Mouse (Mus musculus) urinary bladder, adult 2 months (tissue): ENCODE results near the gene Adgrg3. TPM values are rescaled to one million over a fixed set of nuclear protein-coding genes. Genes with fewer than 3 reads are reported as not detected.
A peak's percentile ranks its signal among the peaks of the same experiment; 100 is the strongest.
"Not testable (repeated sequence)": the region's sequence is repeated elsewhere in the genome, so short reads cannot be mapped to it uniquely, and the experiment has no call there.

Experiments used
- DNase-seq: peaks from one replicate; pipeline ENCODE4 v3.0.0; 2022; ENCODE audit warnings: low spot score
- polyA plus RNA-seq: library from polyadenylated mRNA; depleted of rRNA; stranded (reverse); fragments of >200 nt; gene quantifications from 2 replicates; pipeline ENCODE4 v1.2.3, GENCODE M21; 2012

The Adgrg3 gene
- polyA plus RNA-seq, 1 experiment = 6.3 TPM

DNA sequence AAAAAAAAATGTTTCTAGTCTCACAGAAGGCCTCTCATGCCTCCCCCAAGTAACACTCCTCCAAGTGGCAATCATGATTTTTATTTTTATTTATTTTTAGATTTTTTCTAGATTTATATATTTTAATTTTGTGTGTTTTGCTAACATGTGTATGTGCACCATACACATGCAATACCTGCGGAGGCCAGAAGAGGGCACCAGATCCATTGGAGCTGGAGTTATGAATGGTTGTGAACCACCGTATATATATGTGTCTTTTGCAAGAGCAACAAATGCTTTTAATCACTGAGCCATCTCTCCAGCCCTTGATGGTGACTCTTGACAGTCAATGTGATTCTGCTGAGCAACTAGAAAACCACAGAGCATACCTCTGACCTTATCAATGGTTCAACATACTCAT lies 7.9 kb downstream of the Adgrg3 start:
- DNase-seq = no peak

DNA sequence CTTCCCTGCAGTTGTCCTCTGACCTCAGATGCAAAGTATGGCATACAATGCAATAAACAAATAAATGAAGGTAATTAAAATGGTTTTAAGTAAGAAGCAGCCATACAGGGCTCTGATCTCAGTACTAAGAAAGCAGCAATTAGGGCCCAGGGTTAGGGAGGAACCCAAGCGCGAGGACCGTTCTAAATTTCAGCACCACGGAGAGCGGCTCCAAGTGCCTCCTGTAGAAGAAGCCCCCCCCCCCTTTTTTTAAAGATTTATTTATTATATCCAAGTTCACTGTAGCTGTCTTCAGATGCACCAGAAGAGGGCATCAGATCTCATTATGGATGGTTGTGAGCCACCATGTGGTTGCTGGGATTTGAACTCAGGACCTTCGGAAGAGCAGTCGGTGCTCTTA lies 10.9 kb downstream of the Adgrg3 start:
- DNase-seq = not testable (repeated sequence)

DNA sequence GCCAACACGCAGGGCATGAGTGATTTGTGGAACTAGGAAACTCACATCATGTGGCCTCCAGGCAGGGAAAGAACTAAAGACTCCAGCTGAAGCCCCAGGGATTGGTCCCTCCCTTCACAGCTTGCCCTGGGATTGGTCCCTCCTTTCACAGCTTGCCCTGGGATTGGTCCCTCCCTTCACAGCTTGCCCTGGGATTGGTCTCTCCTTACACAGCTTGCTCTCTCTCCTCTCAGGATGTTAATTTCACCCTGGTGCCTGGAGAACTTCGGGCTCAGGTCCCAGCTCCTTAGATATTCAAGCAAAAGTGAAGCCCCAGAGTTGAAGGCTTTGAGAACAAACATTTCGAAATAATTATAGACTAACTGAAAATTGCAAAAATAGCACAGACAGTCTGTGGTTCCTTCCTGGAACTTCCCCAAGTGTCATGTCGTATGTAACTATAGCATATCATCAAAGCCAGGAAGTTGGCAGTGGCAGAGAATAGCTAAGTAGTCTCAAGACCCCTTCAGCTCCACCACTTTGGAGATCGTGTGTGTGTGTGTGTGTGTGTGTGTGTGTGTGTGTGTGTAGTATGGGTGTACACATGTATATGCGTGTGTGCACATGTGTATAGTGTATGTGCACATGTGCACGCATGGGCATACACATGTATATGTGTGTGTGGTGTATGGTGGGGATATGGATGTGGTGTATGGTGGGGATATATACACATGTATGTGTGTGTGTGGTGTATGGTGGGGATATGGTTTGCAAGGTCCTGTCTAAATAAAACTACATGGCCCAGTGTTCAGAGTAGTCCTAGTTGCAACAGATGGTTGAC lies 19.8 kb downstream of the Adgrg3 start:
- no peak for DNase-seq

DNA sequence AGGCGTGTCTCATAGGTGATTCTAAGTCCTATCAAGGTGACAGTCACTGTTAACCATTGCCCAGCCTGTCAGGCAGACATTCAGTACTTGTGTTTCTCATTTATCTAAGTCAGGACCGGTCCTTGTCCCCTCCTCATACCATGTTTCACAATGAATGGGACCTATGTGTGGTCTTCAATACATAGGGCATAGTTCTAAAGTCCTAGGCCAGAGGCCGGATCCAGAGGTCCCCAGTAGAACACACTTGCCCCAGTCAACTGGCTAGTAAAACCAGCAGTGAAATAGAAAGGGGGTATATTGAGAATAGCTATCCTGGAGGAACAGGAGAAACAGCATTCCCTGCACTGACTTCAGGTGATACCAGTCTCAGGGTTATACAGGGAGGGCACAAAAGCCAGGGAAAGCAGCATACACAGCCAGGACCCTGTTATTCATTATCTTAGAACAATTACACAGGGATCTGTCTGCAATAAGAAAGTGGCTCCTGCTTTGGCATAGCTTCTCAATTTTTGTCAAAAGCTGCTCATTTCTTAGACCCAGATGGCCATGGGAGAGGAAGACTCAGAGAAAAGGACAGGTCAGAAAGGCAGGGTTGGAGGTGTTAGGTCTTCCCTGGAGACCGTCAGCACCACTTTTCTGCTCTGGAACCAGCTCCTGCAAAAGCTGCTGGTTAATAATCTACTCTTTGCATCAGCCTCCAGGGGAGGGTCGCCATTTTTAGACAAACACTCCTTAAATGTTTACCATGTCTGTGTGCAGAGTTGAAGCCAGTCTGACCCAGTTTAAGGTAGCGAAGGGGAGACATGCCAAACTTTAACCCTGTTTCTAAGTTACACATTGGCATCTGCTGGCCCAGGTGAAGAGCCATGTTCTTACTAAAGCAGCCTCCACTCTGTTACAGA lies 24.6 kb downstream of the Adgrg3 start:
- DNase-seq = no peak

DNA sequence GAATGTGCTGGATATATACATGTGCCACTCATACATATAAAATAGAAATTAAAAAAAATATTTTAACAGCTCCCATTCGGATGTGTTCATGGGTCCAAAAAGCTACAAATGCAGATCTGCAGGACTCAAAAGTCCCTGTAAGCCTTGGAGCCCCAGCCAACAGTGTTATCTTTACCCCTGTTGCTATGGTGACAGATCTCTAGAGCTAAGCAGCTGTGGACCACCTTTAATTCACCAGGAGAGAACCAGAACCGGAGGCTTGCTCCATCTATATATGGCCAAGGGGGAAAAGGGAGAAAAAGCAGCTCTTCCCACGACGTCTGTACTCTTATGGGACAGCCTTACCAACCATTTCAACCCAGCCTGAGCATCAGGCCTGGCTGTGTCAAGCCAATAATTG lies 27.3 kb downstream of the Adgrg3 start:
- DNase-seq = no peak

DNA sequence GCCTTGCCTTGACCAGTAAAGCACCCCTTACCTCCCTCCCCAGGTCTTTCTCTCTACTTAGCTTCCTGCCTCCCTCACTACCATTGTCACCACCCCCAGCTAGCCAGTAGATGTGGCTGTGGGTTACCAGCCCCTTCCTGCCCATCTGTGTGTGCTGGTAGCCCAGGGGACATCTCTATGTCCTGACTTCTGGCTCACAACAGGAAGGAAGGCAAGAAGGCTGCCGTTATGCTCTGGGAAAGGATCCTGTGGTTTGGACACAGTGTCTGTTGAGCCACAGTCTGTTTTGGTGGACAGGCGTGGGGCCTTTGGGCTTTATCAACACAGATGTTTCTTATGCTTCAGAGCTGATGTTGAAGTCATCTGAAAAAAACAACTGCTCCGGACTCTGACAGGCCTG lies 29.5 kb downstream of the Adgrg3 start:
- no peak for DNase-seq

DNA sequence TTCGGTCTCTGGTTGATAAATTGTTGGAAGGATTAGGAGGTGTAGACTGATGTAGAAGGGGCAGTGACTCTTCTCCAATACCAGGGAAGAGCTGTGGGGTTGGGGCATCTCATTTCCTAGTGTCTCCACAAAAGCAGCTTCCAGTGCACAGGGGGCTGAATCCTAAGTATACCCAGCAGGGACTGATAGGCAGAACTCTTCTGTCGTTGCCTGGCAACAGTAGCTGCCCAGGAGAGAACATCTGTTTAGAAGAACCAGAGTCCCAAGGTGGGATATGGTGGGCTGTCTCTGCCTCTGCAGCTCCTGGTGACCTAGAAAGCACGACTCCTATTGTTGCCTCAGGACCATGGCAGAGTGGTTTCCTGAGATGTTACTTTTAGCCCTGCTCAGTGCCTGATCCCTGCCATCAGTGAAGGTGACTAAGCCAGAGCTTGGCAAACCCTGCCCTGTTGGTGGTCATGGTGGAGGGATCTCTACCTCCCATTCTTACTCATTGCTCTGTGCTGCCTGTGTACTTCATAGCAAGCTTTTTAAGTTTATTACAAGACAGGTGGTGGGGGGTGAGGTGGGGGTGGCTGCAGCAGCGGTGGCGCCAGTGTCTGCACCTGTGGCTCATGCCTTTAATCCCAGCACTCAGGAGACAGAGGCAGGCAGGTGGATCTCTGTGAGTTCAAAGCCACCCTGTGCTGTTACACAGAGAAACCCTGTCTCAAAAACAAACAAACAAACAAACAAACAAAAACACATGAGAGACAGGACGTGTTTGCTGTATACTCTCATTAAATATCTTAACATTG lies 30.6 kb downstream of the Adgrg3 start:
- DNase-seq = no peak

DNA sequence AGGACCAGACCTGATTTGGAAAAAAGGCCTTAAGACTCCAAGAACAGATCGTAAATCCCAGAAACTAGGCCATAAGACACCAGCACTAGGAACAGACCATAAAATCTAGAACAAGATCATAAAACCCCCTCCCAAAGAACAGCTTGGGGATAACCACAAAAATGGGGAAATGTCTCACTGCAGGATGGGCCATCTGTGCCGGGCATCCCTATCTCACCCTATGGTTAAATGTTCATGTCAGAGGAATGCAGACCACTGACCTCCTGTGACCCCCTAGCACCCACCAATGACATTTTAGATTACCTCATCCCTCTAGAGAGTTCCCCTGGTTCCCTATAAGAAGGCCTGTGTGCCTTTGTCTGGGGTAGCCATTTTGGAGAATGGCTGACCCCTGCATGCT lies 32.1 kb downstream of the Adgrg3 start:
- DNase-seq = no peak

DNA sequence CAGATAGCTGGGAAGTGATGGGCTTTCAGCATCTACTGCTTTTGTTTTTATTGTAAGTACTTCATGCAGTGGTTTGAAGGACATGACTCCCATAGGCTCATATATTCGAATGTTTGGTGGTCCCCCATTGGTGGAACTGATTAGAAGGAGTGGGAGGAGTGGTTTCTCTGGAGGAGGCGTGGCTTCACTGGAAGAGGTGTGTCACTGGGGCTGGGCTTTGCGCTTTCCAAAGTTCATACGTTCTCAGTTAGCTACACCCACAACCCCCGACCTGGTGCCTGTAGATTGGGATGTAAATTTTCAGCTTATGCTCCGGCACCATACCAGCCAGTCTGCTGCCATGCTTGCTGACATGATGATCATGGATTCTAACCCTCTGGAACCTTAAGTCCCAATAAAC lies 36.9 kb downstream of the Adgrg3 start:
- DNase-seq = no peak

DNA sequence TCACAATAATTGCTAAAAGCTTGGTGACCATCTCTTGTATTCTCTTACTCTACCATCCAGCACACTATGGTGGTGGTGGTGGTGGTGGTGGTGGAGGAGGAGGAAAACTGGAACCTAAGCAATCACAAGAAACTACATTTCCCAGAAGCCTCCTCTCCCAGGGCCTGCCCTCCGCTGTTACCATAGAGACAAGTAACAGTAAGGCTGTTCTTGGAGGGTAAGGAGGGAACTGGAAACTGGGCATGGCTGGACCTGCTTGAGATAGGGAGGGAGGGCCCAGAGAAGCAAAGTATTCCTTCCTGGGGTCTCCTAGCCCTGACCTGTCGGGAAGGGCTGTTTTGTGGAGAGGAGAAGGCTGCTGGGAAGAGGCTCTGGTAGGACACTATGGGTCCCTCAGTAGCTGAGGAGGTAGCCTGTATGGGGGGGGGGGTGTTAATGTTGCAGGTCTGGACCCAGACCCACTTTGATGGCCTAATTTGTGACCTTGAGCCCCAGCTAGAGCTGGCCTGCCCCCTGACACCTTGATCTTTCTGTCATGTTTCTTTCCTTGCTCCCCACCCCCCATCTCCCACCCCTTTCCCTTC lies 37.5 kb downstream of the Adgrg3 start, which contains the start of gene Drc7:
Drc7 (plus strand) TSS at position 177 of the 584 bp plus-strand sequence.
- DNase-seq = no peak

DNA sequence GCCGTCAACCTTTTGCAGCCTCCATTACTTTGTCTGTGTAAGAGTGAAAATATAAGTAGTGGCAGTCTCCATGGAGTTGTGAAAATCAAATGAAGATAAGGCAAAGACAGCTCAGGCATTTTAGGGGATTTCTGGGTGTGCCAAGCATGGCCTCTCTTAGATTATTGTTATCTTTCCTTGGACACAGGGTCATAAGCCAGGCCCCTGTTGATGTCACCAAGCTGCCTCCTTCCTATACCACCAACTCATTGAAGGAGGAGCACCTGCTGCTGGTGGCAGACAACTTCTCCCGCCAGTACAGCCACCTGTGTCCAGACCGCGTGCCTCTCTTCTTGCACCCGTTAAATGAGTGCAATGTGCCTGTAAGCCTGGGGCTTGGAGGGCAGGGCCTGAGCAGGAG lies 38.9 kb downstream of the Adgrg3 start:
- no peak for DNase-seq

DNA sequence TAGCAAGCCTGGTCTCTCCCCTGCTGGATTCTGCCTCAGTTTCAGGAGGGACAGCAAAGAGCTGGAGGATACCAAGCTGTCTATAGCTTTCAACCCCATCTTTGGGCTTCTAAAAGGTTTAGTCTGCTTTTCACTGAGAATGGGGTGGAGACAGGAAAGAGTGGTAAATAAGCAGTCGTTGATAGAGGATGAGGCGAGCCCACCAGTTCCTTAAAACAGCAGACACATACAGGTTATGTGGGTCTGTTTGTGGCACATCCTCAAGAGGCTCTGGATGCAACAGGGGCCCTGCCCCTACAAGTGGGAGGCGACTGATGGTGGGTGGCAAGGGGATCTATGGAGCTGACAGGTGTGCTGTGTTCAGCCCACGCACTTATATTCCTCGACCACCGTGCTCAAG lies 41.2 kb downstream of the Adgrg3 start:
- no peak for DNase-seq

DNA sequence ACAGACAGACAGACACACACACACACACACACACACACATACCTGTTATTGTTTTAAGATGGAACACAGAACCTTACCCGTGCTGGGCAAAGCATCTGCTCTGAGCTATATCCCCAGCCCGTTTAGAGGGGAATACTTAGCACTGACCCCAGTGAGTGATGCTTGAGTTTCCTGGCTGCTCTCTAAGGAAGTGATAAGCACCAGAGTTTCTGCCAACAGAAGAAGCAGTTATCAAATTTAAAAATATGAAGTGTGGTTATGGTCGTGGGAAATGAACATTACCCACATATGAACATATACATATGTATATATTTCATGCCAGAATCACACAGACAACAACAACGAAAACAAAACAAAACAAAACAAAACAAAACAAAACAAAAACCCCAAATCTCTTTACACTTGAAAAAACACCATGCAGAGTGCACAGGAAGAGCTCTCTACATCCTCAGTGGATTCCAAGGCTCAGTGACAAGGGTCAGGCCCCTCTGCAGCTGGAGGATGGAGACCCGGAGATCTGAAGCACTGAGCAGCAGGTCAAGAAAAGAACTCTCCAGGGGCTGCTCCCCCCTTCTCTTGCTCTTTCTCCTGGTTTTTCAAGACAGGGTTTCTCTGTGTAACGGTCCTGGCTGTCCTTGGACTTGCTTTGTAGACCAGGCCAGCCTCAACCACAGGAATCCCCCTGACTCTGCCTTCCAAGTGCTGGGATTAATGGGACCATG lies 42.5 kb downstream of the Adgrg3 start:
- no peak for DNase-seq

DNA sequence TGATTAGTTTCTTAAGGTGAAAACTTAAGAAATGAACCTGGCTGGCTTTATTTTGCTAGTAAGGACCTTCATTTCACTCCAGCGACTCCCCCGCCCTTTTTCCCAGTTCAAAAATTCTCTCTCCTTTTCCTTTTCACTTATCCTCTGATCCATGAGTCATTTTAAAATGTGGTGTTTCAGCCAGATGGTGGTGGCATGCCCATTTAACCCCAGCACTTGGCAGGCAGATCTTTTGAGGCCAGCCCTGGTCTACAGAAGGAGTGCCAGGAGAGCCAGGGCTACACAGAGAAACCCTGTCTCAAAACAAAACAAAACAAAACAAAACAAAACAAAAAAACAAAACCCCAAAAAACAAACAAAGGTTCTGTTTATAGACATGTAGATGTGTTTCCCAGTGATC lies 47.0 kb downstream of the Adgrg3 start:
- DNase-seq = no peak

DNA sequence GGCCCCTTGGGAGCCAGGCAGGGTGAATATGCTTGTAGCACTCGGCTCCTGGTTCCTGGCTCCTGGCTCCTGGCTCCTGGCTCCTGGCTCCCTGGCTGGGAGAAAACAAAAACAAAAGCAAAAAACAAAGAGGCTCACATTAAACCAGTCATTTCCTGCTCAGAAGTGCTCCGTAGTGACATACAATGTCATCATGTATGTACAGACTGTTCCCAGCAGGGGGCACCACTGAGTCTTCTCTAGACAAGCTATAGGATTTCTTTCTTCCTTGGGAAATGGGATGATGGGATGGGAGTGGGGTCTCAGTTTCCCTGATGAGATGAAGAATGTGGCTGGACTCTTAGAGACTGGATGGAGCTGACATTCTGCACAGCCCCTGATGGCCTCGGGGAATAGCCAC lies 50.1 kb downstream of the Adgrg3 start:
- no peak for DNase-seq

DNA sequence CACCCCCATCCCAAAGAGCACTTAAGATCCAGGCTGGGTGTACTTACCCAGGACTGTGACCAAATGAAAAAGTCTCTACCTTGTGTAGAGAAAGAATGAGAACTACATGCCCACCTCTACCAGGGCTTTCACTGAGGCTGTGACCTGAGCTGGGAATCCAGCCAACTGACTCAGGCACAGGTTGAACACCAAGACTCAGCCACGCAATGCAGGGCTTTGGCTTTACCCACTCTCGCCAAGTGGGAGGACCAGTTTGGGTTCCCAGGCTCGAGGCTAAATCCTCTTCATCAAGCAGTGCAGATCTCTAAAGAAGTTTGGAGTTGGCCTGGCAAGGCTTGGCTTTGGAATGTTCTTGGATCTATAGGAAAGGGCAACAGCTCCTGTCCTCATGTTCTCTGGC lies 58.0 kb downstream of the Adgrg3 start:
- DNase-seq = no peak

DNA sequence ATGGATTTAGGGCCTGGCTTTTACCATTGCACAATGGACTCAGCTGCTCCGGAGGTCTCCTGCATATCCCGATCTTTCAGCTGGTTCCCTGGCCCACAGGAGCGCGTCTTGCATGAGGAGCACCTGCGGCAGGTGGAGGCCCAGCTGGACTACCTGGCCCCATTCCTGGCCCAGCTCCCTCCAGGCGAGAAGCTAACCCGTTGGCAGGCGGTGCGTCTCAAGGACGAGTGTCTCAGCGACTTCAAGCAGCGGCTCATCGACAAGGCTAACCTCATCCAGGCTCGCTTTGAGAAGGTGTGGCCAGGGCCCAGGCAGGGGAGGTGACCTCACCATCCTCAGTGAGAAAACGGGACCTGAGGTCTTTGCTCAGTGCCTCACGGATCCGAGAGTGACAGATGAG lies 58.7 kb downstream of the Adgrg3 start:
- no peak for DNase-seq

DNA sequence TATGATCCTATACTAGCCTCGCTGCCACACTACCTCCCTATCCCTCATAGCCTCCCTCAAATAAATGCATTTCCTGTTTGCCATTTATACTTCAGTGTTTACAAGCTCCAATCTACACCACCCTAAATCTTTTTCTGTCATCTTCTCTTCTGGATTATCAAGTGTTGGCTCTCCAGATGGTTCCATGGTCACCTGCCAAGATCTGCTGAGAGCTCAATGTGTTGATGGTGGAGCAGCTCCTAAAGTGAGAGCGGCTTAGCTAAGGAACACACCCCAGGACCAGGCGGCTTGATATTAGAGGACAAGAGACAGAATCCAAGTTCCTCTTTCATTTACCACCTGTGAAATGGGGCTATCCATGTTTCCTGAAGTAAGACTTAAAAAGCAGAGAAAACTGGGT lies 60.6 kb downstream of the Adgrg3 start:
- DNase-seq = no peak

DNA sequence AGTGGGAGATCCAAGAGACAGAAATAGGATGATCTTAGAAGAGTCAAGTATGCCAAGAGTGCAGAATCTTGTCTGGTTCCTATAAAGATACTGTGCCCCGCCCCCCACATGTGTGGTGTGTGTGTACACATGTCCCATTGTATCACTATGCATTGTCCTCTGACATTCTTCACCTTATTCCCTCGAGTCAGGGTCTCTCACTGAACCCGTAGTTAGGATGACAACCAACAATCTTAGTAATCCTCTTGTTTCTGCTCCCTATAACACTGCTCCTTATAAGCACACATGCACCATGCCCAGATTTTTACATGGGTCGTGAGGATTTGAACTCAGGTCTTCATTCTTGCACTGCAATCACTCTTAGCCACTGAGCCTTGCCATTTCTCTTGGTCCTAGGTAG lies 61.8 kb downstream of the Adgrg3 start:
- DNase-seq = no peak

DNA sequence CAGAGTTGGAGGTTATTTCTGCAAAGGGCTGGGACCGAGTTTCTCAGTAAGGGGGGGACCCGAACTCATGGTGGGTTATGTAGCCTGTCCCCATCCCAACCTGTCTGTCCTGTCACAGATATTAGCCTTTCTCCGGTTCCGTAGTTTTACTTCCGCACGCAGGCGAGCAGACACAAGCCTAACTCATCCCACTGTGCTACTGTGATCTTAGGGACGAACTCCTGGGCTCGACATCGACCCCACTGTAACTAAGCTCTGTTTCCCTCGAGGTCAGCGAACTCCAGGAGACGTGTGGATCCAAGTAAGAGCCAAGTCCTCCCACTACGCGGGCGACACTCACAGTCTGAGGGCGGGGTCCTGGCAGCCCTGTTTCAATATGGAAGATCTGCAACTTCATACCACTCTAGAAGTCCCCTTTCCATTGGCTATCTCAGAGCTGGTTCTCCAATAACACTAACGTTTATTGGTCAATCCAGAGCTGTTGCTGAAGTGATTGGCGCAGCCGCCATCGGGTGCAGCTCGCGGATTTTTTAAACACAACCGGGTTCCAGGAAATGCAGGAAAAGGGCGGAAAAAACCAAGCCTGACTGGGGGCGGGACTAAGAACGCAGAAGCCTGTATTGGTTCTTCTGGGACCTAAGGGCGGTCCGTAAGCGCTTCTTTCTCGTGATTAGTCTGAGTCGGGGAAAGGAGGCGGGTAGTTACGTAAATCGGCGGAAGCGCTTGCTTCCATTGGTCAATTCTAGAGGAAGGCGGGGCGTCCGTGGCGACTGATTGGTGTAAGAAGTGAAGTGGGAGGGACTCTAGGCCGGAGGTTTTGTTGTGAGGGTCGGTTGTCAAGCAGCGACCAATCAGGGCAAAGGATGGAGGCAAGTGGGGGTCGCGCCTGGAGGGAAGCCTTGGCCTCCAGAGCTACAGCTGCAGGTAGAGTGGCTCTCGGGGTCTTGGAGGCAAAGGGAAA lies 63.2 kb downstream of the Adgrg3 start, which contains the start of gene Katnb1:
Katnb1 (plus strand) TSS at position 806 of the 961 bp plus-strand sequence.
- peak; percentile 78 for DNase-seq
